Mouse (Mus musculus) intestine, postnatal 0 days (tissue): Measurements from ENCODE around the gene Cfap61. TPM values are rescaled to one million over a fixed set of nuclear protein-coding genes. Genes with fewer than 3 reads are reported as not detected.
"Not testable (repeated sequence)": the region's sequence is repeated elsewhere in the genome, so short reads cannot be mapped to it uniquely, and the experiment has no call there.

Experiments used
- ATAC-seq: fragments of 200-750 bp; cut with Nextera tagmentation; 2 replicates; pipeline ENCODE4 v1.8.0; 2017; ENCODE audit warnings: mild to moderate bottlenecking, moderate TSS enrichment, moderate library complexity
- H3K27ac ChIP-seq: fragments of 300-500 bp; sonication (generic); 2 replicates; pipeline ENCODE4 v1.5.1; 2014; ENCODE audit warnings: mild to moderate bottlenecking, low read depth, low read length, moderate library complexity
- H3K27me3 ChIP-seq: fragments of 300-500 bp; sonication (generic); replicated peaks from 2 replicates; pipeline ENCODE4 v1.6.1; 2014; ENCODE audit warnings: low read length, mixed read lengths; ENCODE audit not compliant: control insufficient read depth, insufficient read depth
- H3K36me3 ChIP-seq: fragments of 300-500 bp; sonication (generic); 2 replicates; pipeline ENCODE4 v1.6.1; 2014; ENCODE audit warnings: mild to moderate bottlenecking, moderate library complexity; ENCODE audit not compliant: control insufficient read depth, insufficient read depth
- H3K4me1 ChIP-seq: fragments of 300-500 bp; sonication (generic); replicated peaks from 2 replicates; pipeline ENCODE4 v1.6.1; 2014; ENCODE audit warnings: antibody characterized with exemption, low read length, mixed read lengths; ENCODE audit not compliant: control insufficient read depth, insufficient read depth
- H3K4me2 ChIP-seq: fragments of 300-500 bp; sonication (generic); replicated peaks from 2 replicates; pipeline ENCODE4 v1.6.1; 2014; ENCODE audit warnings: low read depth, mild to moderate bottlenecking, moderate library complexity
- H3K4me3 ChIP-seq: fragments of 300-500 bp; sonication (generic); 2 replicates; pipeline ENCODE4 v1.5.1; 2014; ENCODE audit warnings: low read depth, low read length
- H3K9ac ChIP-seq: fragments of 300-500 bp; sonication (generic); 2 replicates; pipeline ENCODE4 v1.6.1; 2014; ENCODE audit warnings: mild to moderate bottlenecking, low read depth, low read length
- H3K9me3 ChIP-seq: fragments of 300-500 bp; sonication (generic); 2 replicates; pipeline ENCODE4 v1.6.1; 2016; ENCODE audit warnings: mixed run types; ENCODE audit not compliant: control insufficient read depth
- CTCF ChIP-seq: sonication (generic); IDR thresholded peaks from 2 replicates; pipeline ENCODE4 v1.5.1; 2016; ENCODE audit warnings: low read depth, mild to moderate bottlenecking, control low read depth, antibody characterized with exemption, moderate library complexity
- WGBS: fragments of 180-500 bp; shearing (Covaris S2); extraction: QIAGEN DNeasy Blood & Tissue Kit; methylation state at CpG from one replicate; pipeline ENCODE4 v1.1.7; 2014; 5-methylcytosine and 5-hydroxymethylcytosine counted together
- polyA plus RNA-seq: library from polyadenylated mRNA; unstranded; fragments of >200 nt; fragmentation: Nextera tagmentation; extraction: Ambion mirVana; gene quantifications from 2 replicates; pipeline ENCODE4 v1.2.1, GENCODE M21; 2015

Cfap61 gene
- polyA plus RNA-seq, 1 experiment from 2014 or later = 0.08 TPM

DNA sequence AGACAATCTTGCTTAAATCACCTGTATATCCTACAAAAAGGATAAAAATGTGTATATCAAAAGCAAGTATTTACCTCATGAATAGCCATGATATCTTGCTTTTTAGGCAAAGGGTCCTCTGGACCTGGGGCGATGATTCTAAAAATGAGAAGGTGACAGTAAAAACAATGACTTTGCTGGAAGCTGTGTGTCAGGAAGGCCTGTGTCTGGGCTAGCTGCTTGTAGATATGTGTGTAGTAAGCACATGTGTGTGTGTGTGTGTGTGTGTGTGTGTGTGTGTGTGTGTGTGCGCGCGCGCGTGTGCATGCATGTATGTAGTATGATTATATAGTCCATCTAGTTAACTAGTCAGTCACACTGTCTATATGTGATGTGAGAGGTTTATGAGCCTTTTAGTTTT is 40.8 kb upstream of the Cfap61 start:
- no peaks in the 10 kb centered on the region for H3K9me3 ChIP-seq

DNA sequence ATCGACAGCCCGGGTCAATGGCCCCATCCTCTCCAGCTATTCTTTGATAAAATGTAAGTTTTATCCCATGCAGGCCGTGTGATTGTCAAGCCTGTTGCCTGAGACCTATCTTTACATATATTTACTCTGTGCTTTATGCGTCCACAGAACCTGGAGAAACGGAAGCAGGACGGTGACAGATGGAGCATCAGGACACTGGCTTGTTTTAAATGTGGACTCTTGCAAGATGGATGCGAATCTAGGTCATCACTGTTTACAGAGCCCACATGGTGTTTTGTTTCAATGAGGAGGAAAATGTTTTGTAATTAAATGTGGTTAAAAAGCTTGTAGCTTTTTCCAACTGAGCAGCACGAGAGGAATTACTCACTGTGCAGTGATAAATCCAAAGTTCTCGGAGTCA is 36.5 kb upstream of the Cfap61 start:
- H3K4me3 ChIP-seq = no peak overlapping the region
- no peak overlapping the region for H3K4me2 ChIP-seq
- no peaks in the 10 kb centered on the region for H3K36me3 ChIP-seq
- no peak for TF ChIP-seq CTCF
- WGBS = 53% methylated on average over 9 of the region's 9 CpGs
- no peak overlapping the region for H3K9ac ChIP-seq
- no peak for ATAC-seq
- no peaks in the 10 kb centered on the region; the same call in 1 of the 2 replicates for H3K4me1 ChIP-seq
- no peaks in the 10 kb centered on the region for H3K9me3 ChIP-seq
- no peaks in the 10 kb centered on the region for H3K27me3 ChIP-seq
- no peak overlapping the region for H3K27ac ChIP-seq

More for the DNA sequence above, 40.8 kb upstream of the Cfap61 start:
- Histone ChIP-seq H3K36me3 (no peaks in the 10 kb centered on the region), H3K9ac (no peak overlapping the region), H3K27ac (no peak overlapping the region), H3K27me3 (no peaks in the 10 kb centered on the region), H3K4me2 (no peak overlapping the region), H3K4me3 (no peak overlapping the region), H3K4me1 (no peaks in the 10 kb centered on the region)
- 100% methylated on average over 6 of the region's 6 CpGs for WGBS
- no peak for TF ChIP-seq CTCF
- no peak for ATAC-seq

DNA sequence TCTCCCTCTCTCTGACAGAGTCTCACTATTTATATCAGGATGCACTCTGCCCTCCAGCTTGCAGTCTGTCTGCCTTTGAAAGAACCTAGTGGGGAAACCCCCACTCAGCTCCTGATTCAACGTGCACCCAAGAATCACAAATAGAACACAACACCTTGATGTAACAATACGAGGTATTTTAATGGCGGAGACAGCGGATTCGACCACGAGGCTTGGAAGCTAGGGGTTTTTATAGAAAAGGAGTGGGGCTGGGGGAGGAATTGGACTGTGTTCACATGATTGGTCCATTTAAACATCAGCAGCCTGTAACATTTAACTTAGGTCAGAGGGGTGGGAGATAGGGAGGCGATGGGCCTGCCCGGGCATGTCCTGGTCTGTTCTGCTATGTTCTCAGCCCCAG is 34.3 kb upstream of the Cfap61 start:
- H3K36me3 ChIP-seq, H3K27me3 ChIP-seq, ATAC-seq, H3K9ac ChIP-seq, H3K4me3 ChIP-seq, H3K4me1 ChIP-seq, H3K4me2 ChIP-seq, H3K27ac ChIP-seq, H3K9me3 ChIP-seq: not testable (repeated sequence)
- WGBS = 70% methylated on average over 6 of the region's 8 CpGs

DNA sequence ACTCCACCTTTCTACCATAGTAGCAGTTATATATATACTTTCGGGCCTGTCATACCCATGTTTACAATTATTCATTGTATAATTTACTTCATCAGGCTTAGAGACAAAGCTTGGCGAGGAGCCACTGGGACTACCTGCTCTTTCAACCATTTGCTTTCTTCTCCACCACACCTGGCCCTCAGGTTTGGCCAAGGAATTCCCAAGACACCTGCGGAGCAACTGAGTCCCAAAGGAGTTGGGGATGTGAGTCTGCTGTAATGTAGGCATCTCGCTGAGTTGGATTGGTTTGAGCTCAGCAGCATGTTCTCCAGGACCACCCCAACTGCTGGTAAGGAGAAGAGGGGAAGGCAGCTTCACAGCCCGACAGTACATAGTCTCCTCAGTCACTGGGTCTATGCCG is 32.7 kb upstream of the Cfap61 start, which contains the start of gene Naa20:
Naa20 (plus strand) TSS at position 239 of the 400 bp plus-strand sequence.
- TF ChIP-seq CTCF = no peak

DNA sequence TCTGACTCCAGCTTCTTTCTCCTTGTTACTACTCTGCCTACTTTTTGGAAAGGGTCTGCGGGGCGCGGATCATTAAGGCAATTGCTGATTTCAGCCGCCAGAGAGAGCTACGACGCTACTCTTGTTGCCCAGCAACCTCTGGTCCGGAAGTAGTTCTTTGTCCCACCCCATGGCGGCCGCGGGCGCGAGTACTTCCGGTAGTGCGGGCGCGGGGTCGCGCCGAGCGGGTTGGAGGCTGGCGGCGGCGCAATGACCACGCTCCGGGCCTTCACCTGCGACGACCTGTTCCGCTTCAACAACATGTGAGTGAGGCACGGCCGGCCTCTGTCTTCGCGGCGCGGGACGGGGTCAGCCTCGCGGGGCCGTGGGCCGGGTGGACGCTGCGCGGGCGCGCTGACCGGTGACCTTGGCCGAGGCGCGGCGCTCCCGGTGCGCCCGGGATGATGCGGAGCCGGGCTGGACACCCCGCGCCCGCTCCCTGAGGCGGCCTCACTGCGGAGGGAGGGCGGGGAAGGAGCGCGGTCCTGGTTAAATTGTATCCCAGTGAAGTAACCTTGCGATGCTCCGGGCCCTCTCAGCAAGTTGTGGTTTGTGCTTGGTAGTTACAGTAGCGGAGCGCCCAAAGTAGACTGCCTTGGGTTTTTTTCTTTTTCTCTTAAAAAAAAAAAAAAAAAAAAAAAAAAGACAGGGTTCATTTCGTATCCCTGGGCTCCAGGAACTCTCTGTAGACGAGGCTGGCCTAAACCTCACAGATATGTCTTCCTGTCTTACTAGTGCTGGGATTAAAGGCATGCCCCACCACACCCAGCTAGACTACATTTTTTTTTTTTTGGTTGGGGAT is 31.3 kb upstream of the Cfap61 start:
- H3K9ac ChIP-seq = peak overlapping the region; percentile 78
- H3K4me1 ChIP-seq = peaks cover 7% of the 10 kb centered on the region
- WGBS = under 1% methylated on average over 68 of the region's 68 CpGs
- peak overlapping the region; percentile 72 for H3K4me2 ChIP-seq
- peak overlapping the region; percentile 87 for H3K4me3 ChIP-seq
- no peaks in the 10 kb centered on the region for H3K36me3 ChIP-seq
- H3K9me3 ChIP-seq = no peaks in the 10 kb centered on the region
- peak; percentile 92 for ATAC-seq
- TF ChIP-seq CTCF = peak; percentile 78
- H3K27me3 ChIP-seq = no peaks in the 10 kb centered on the region
- peak overlapping the region; percentile 90 for H3K27ac ChIP-seq

More for the DNA sequence above, 32.7 kb upstream of the Cfap61 start, which contains the start of gene Naa20:
- Histone ChIP-seq H3K4me2 (peak within 1 kb of the TSS; percentile 72), H3K9me3 (no peaks in the 10 kb centered on the region), H3K4me1 (peaks cover 7% of the 10 kb centered on the region), H3K36me3 (no peaks in the 10 kb centered on the region), H3K4me3 (peak within 1 kb of the TSS; percentile 87), H3K9ac (peak within 1 kb of the TSS; percentile 78), H3K27me3 (no peaks in the 10 kb centered on the region), H3K27ac (no peak within 1 kb of the TSS)
- 87% methylated on average over 6 of the region's 6 CpGs for WGBS
- ATAC-seq = no peak

DNA sequence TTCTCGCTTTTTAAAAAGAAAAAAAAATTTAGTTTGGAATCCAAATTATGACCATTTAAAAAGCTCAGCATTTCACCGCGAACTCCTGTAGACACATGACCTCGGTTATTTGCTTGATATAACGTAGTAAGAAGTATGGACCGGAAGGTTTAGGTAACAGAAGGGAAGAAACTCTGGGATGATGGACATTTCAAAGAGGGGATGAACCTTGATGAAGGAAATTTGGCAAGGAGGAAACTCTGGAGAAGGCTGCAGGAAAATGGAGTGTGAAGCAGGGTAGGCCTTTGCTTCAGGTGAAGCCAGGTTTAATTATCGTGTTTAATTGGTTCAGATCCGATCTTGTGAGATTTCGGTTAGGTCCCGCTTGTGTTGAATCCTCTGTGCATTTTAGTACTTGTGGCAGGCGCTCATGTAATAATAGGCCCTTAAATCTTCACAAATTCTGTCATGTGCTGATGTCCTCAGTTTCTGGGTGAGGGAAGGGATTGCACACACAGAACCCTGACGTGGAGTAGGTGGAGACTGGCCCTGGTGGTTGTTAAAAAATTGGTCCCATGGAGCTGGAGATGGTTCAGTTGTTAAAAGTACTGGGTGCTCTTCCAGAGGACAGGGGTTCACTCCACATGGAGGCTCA is 30.5 kb upstream of the Cfap61 start:
- Histone ChIP-seq H3K4me1 (peaks cover 7% of the 10 kb centered on the region), H3K27ac (no peak overlapping the region), H3K4me3 (peak overlapping the region; percentile 87), H3K36me3 (peaks cover 3% of the 10 kb centered on the region; the same call in 1 of the 2 replicates), H3K9ac (peak overlapping the region; percentile 78), H3K27me3 (no peaks in the 10 kb centered on the region), H3K4me2 (peak overlapping the region; percentile 72), H3K9me3 (no peaks in the 10 kb centered on the region)
- no peak for ATAC-seq
- no peak for TF ChIP-seq CTCF
- 25% methylated on average over 12 of the region's 12 CpGs for WGBS
